Mouse (Mus musculus) stomach, embryonic 15.5 days (tissue): ENCODE measurements around the gene Umps. TPM values are rescaled to one million over a fixed set of nuclear protein-coding genes. Genes with fewer than 3 reads are reported as not detected.
A peak's percentile ranks its signal among the peaks of the same experiment; 100 is the strongest.

Source experiments
- ATAC-seq: fragments of 200-750 bp; cut with Nextera tagmentation; 2 replicates; pipeline ENCODE4 v1.8.0; 2017; ENCODE audit warnings: low read depth, moderate number of reproducible peaks, moderate TSS enrichment; ENCODE audit not compliant: insufficient read depth, low FRiP score
- H3K27ac ChIP-seq: fragments of 300-500 bp; sonication (generic); 2 replicates; pipeline ENCODE4 v1.5.1; 2015; ENCODE audit warnings: mild to moderate bottlenecking, inconsistent platforms
- H3K27me3 ChIP-seq: fragments of 300-500 bp; sonication (generic); replicated peaks from 2 replicates; pipeline ENCODE4 v1.6.1; 2015; ENCODE audit warnings: inconsistent platforms
- H3K36me3 ChIP-seq: fragments of 300-500 bp; sonication (generic); 2 replicates; pipeline ENCODE4 v1.6.1; 2015; ENCODE audit warnings: inconsistent platforms
- H3K4me1 ChIP-seq: fragments of 300-500 bp; sonication (generic); 2 replicates; pipeline ENCODE4 v1.6.1; 2015; ENCODE audit warnings: inconsistent platforms
- H3K4me2 ChIP-seq: fragments of 300-500 bp; sonication (generic); 2 replicates; pipeline ENCODE4 v1.6.1; 2015; ENCODE audit warnings: mild to moderate bottlenecking, inconsistent platforms
- H3K4me3 ChIP-seq: fragments of 300-500 bp; sonication (generic); replicated peaks from 2 replicates; pipeline ENCODE4 v1.5.1; 2015; ENCODE audit warnings: inconsistent platforms
- H3K9ac ChIP-seq: fragments of 300-500 bp; sonication (generic); 2 replicates; pipeline ENCODE4 v1.6.1; 2015; ENCODE audit warnings: inconsistent platforms
- H3K9me3 ChIP-seq: fragments of 300-500 bp; sonication (generic); 2 replicates; pipeline ENCODE4 v1.6.1; 2016; ENCODE audit warnings: inconsistent platforms
- WGBS: fragments of 180-500 bp; shearing (Covaris S2); methylation state at CpG from one replicate; pipeline ENCODE4 v1.1.7; 2015; 5-methylcytosine and 5-hydroxymethylcytosine counted together
- polyA plus RNA-seq: library from polyadenylated mRNA; unstranded; fragments of >200 nt; fragmentation: Nextera tagmentation; extraction: Ambion mirVana; gene quantifications from 2 replicates; pipeline ENCODE4 v1.2.1, GENCODE M21; 2015

Umps gene
- polyA plus RNA-seq, 1 experiment from 2014 or later, result 56.3 TPM

DNA sequence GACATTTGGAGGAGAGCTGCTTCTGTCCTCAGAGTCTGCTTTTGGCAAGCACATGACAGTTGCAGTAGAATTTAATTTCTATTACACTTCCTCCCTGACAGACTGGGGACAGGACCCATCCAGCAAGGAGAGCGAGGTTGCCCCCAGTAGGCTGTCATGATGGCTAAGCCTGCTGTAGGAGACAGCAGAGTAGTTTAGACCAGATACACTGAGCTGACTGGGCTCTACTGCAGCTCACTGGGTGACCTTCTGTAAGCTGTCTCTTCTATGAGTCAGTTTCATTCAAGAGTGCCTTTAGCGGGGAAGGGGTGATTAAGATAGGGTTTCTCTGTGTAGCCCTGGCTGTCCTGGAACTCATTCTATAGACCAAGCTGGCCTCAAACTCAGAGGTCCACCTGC, 27.7 kb downstream of the Umps start:
- Histone ChIP-seq H3K9me3 (no peaks in the 10 kb centered on the region), H3K27ac (0 out of 2 replicates have a peak overlapping the region, but pooled peaks have one; percentile 16), H3K9ac (no peak overlapping the region), H3K27me3 (no peaks in the 10 kb centered on the region), H3K4me1 (peaks cover 56% of the 10 kb centered on the region), H3K4me2 (no peak overlapping the region), H3K4me3 (no peak overlapping the region), H3K36me3 (no peaks in the 10 kb centered on the region)
- 59% methylated on average over 2 of the region's 2 CpGs for WGBS
- ATAC-seq, result no peak

DNA sequence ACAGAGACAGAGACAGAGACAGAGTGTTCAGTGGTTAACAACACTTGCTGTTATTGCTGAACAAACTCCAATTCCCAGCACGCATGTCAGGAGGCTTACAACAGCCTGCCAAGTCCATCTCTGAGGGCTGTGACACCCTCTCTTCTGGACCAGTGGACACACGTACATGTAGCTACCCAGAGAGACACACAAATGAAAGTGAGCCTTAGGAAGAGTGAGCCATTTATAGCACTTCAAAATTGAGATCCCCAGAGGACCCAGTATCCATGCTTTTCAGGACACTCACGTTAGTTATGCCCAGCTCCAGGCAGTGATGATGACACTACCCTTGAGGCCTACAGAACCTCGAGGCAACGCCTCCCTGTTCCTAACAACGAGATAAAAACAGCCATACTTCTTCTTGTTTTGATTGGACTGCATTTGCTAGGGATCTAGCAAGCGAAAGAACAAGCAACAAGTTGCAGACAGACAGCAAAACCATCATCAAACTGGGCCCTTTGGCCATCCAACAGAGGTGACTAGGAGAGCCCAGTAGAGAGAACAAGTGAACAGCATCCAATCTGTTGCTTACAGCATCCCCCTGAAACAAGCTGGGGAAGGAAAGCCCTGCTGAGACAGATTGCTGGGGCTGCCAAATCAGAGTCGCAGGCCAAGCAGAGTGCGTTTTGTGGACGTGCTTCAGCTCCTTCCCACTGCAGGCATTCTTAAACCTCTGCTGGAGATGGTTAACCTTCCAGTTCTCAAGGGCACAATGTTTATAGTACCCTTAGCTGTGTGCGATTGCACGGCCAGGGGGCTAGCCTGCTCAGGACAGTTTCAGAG, 28.3 kb downstream of the Umps start:
- Histone ChIP-seq H3K36me3 (no peaks in the 10 kb centered on the region), H3K4me2 (no peak overlapping the region), H3K9ac (no peak overlapping the region), H3K4me3 (no peak overlapping the region), H3K4me1 (peaks cover 57% of the 10 kb centered on the region), H3K27ac (no peak overlapping the region), H3K27me3 (no peaks in the 10 kb centered on the region), H3K9me3 (no peaks in the 10 kb centered on the region)
- 60% methylated on average over 12 of the region's 12 CpGs for WGBS
- no peak for ATAC-seq

GRCm38 (mm10) chr16:33937567-33937966, 29.3 kb downstream of the Umps start:
- Histone ChIP-seq H3K27me3 (no peaks in the 10 kb centered on the region), H3K9ac (no peak overlapping the region), H3K4me3 (no peak overlapping the region), H3K9me3 (no peaks in the 10 kb centered on the region), H3K4me1 (peaks cover 58% of the 10 kb centered on the region), H3K4me2 (no peak overlapping the region), H3K36me3 (no peaks in the 10 kb centered on the region), H3K27ac (no peak overlapping the region)
- WGBS, result 79% methylated on average over 8 of the region's 8 CpGs
- no peak for ATAC-seq

DNA sequence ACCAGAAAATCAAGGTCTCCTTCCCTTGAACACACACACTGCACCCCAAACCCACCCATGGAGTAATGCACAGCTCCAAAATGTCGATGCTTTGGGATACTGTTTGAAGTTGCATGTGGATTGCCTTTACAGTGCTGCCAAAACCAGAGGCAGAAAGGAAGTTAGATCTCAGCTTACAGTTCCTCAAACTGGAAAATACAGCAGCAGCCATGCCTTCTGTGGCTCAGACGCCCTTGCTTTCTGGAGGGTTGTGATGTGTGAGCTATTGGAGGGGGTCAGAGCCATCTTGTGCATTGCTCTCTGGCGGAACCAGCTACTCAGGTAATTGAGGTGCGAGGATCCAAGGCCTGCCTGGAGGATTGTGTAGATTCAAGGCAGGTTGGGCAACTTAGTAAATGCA, 30.0 kb downstream of the Umps start:
- H3K4me1 ChIP-seq, result peaks cover 52% of the 10 kb centered on the region
- no peaks in the 10 kb centered on the region for H3K36me3 ChIP-seq
- no peak for ATAC-seq
- WGBS, result 79% methylated on average over 4 of the region's 4 CpGs
- no peak overlapping the region for H3K27ac ChIP-seq
- H3K9ac ChIP-seq, result no peak overlapping the region
- no peaks in the 10 kb centered on the region for H3K9me3 ChIP-seq
- H3K27me3 ChIP-seq, result no peaks in the 10 kb centered on the region
- H3K4me2 ChIP-seq, result no peak overlapping the region
- no peak overlapping the region for H3K4me3 ChIP-seq

- H3K9ac ChIP-seq, result no peak overlapping the region
- H3K9me3 ChIP-seq, result no peaks in the 10 kb centered on the region
- no peaks in the 10 kb centered on the region for H3K27me3 ChIP-seq
- no peak overlapping the region for H3K4me3 ChIP-seq
- H3K27ac ChIP-seq, result no peak overlapping the region
- ATAC-seq, result no peak
- H3K4me1 ChIP-seq, result peaks cover 44% of the 10 kb centered on the region
- H3K4me2 ChIP-seq, result no peak overlapping the region
- no peaks in the 10 kb centered on the region for H3K36me3 ChIP-seq
- WGBS, result 91% methylated on average over 6 of the region's 6 CpGs
Measured at GRCm38 (mm10) chr16:33935407-33935785, 31.4 kb downstream of the Umps start.

- Histone ChIP-seq H3K27ac (peak overlapping the region; percentile 77), H3K4me1 (peaks cover 39% of the 10 kb centered on the region), H3K4me3 (no peak overlapping the region), H3K9me3 (no peaks in the 10 kb centered on the region), H3K36me3 (no peaks in the 10 kb centered on the region), H3K27me3 (no peaks in the 10 kb centered on the region), H3K4me2 (no peak overlapping the region), H3K9ac (no peak overlapping the region)
- 42% methylated on average over 5 of the region's 5 CpGs for WGBS
- ATAC-seq, result no peak; the same call in 1 of the 2 replicates
Measured at GRCm38 (mm10) chr16:33934701-33935406, 32.0 kb downstream of the Umps start.

GRCm38 (mm10) chr16:33933411-33933810, 33.4 kb downstream of the Umps start:
- Histone ChIP-seq H3K9ac (no peak overlapping the region), H3K36me3 (no peaks in the 10 kb centered on the region), H3K9me3 (no peaks in the 10 kb centered on the region), H3K4me3 (no peak overlapping the region), H3K4me2 (no peak overlapping the region), H3K27me3 (no peaks in the 10 kb centered on the region), H3K4me1 (peaks cover 34% of the 10 kb centered on the region), H3K27ac (peak overlapping the region; percentile 77; the same call in 1 of the 2 replicates)
- WGBS, result 84% methylated on average over 11 of the region's 11 CpGs
- ATAC-seq, result no peak

DNA sequence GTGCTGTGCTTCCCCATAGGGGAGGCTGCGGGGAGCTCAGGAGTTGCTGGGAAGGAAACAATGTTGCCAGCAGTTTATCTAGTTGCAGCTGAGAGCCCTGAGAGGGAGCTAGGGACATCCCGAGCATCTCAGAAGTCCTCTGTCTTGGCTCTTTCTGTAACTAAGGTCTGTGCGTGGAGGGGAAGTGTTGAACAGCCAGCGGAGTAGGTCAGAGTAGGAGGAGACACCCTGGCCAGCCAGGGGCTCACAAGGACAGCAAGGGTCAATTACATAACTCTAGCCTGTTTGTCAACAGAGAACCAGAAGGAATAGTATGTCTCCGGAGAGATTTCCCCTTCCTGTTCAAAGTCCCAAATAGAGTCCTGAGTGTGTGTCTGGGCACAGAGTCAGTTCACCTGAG, 34.7 kb downstream of the Umps start:
- H3K4me1 ChIP-seq, result peaks cover 31% of the 10 kb centered on the region
- H3K4me2 ChIP-seq, result no peak overlapping the region
- H3K27ac ChIP-seq, result no peak overlapping the region
- H3K27me3 ChIP-seq, result no peaks in the 10 kb centered on the region
- H3K36me3 ChIP-seq, result no peaks in the 10 kb centered on the region
- H3K9ac ChIP-seq, result no peak overlapping the region
- no peaks in the 10 kb centered on the region for H3K9me3 ChIP-seq
- H3K4me3 ChIP-seq, result no peak overlapping the region
- no peak for ATAC-seq
- 49% methylated on average over 5 of the region's 5 CpGs for WGBS

- Histone ChIP-seq H3K4me2 (no peak overlapping the region), H3K4me1 (peaks cover 31% of the 10 kb centered on the region), H3K27ac (no peak overlapping the region), H3K9me3 (no peaks in the 10 kb centered on the region), H3K4me3 (no peak overlapping the region), H3K36me3 (no peaks in the 10 kb centered on the region), H3K27me3 (no peaks in the 10 kb centered on the region), H3K9ac (no peak overlapping the region)
- ATAC-seq, result no peak
- 45% methylated on average over 2 of the region's 2 CpGs for WGBS
Measured at GRCm38 (mm10) chr16:33931682-33932081, 35.2 kb downstream of the Umps start.

DNA sequence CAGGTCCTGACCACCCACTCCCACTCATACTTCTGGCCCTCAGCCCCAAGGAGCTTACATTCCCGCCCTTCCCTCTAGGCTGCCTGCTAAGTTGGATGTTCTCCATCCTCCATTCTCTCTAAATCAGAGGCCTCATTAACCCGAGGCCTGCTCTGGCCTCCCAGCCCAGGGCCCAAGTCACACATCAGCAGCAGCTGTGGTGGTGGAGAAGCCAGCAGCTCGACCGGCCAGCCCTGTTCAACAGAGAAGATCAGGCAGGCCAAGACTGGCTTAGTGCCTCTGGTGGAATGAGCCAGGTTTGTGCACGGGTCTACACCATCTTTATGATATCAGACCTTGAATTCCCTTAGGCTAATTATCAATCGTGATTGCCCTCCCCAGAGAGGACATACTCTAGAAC, 36.1 kb downstream of the Umps start:
- ATAC-seq, result no peak
- Histone ChIP-seq H3K36me3 (no peaks in the 10 kb centered on the region), H3K4me1 (peaks cover 31% of the 10 kb centered on the region), H3K9me3 (no peaks in the 10 kb centered on the region), H3K4me3 (no peak overlapping the region), H3K9ac (no peak overlapping the region), H3K27ac (no peak overlapping the region), H3K27me3 (no peaks in the 10 kb centered on the region), H3K4me2 (no peak overlapping the region)
- WGBS, result 72% methylated on average over 6 of the region's 6 CpGs

DNA sequence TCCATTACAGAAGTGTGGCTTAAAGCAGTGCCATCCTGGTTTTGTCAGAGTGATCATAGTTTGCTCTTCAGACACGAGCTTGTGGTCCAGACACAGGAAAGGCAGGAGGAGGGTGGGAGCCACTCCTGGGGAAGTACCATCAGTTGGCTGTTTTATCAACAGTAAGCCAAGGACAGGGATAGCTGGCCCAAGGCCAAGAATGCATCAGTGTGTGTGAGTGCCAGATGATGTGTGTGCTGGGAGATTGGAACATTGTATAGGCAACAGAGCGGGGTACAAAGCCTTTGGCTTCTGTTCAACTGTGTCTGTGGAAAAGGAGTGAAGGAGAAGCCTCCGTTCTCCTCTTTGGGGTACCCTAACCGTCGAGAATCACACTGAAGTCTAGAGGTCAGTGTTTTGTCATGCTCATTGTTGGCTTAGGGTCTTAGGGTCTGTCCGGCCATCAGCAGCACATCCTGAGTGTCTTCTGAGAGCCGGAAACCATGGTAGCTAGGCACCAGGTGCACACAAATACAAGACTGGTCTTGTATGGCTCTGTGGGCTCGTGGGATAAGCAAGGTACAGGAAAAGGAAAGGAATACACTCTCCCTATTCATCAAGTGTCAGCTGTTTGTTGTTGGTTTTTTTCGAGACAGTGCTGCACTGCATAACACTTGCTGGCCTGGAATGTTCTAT, 37.9 kb downstream of the Umps start:
- no peak for ATAC-seq
- Histone ChIP-seq H3K4me3 (no peak overlapping the region), H3K4me2 (no peak overlapping the region), H3K9me3 (no peaks in the 10 kb centered on the region), H3K27ac (no peak overlapping the region), H3K27me3 (no peaks in the 10 kb centered on the region), H3K9ac (no peak overlapping the region), H3K4me1 (peaks cover 21% of the 10 kb centered on the region), H3K36me3 (no peaks in the 10 kb centered on the region)
- WGBS, result 61% methylated on average over 9 of the region's 9 CpGs

DNA sequence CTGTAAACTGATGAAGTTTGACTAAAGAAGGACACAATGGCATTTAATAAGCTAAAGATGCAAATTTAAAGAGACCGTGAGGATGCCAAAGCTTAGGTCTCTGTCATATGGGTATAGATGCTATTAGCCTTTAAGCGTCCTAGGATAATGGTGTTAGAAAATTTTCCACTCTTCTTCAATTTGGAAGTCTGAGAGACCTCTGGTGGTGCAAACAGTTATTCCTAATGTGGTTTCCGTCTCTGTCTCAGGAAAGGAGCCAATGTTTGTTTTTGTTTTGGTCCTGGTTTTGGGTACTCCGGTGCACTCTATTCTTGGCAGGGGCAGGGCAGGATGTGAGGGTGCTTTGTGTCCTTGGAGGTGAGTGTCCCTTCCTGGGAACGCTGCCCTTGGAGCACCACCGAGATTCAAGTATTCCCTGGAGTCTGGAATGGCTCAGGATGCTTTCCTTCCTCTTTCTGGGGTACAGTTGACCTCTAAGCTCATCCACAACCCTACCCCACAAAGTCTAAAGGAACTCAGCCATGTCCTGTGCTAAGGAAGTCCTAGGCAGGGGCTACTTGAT, 39.5 kb downstream of the Umps start:
- WGBS, result 77% methylated on average over 6 of the region's 6 CpGs
- Histone ChIP-seq H3K36me3 (no peaks in the 10 kb centered on the region), H3K9me3 (no peaks in the 10 kb centered on the region), H3K27me3 (no peaks in the 10 kb centered on the region), H3K4me1 (peaks cover 18% of the 10 kb centered on the region; the same call in 1 of the 2 replicates), H3K27ac (no peak overlapping the region), H3K4me3 (no peak overlapping the region), H3K9ac (no peak overlapping the region), H3K4me2 (no peak overlapping the region)
- no peak for ATAC-seq
